Mouse (Mus musculus): ENCODE measurements around the gene Mb21d2. TPM values are rescaled to one million over a fixed set of nuclear protein-coding genes. Genes with fewer than 3 reads are reported as not detected.

Gene Mb21d2
- polyA plus RNA-seq, 1 experiment from 2014 or later: 1.3 TPM

DNA sequence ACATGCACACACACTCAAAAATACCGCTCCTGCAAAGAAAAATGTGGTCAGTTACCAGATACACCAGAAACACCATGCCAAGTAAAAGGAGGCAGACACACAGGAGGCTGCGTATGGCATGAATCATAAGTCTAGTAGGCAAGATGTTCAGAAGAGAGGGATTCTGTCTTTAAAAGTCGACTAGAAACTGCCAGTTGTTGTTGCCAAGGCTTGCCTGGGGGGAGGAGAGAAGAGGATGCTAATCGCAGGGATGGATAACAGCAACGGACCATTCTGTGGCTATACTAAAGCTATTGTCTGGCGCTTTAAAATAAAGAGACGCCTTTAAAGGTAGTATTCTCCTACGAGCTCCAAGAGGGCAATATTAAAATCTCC, 49.2 kb downstream of the Mb21d2 start:
- 57% methylated on average over 8 of the region's 8 CpGs for WGBS (ENCODE audit: insufficient replicate concordance)

GRCm38 (mm10) chr16:28879636-28880306, 49.7 kb downstream of the Mb21d2 start:
- no peak for ATAC-seq (ENCODE audit: low read depth)
- no peaks in the 10 kb centered on the region for H3K27me3 ChIP-seq
- peaks cover 22% of the 10 kb centered on the region; the same call in 1 of the 2 replicates for H3K4me1 ChIP-seq (replicated peaks)
- 64% methylated on average over 12 of the region's 12 CpGs for WGBS (ENCODE audit: insufficient replicate concordance)
- no peak overlapping the region for H3K27ac ChIP-seq
- H3K4me3 ChIP-seq (replicated peaks): no peak overlapping the region
- DNase-seq: no peak
- H3K9me3 ChIP-seq (replicated peaks): no peaks in the 10 kb centered on the region
- no peak overlapping the region for H3K9ac ChIP-seq
- H3K36me3 ChIP-seq: no peaks in the 10 kb centered on the region
- H3K4me2 ChIP-seq: no peak overlapping the region

More for the DNA sequence above, 49.2 kb downstream of the Mb21d2 start:
- Histone ChIP-seq H3K4me3 (replicated peaks) (no peak overlapping the region), H3K4me1 (replicated peaks) (peaks cover 22% of the 10 kb centered on the region; the same call in 1 of the 2 replicates), H3K4me2 (no peak overlapping the region), H3K36me3 (no peaks in the 10 kb centered on the region), H3K9me3 (replicated peaks) (no peaks in the 10 kb centered on the region), H3K9ac (no peak overlapping the region), H3K27ac (no peak overlapping the region), H3K27me3 (no peaks in the 10 kb centered on the region)
- DNase-seq (no peak), ATAC-seq (ENCODE audit: low read depth) (no peak)

DNA sequence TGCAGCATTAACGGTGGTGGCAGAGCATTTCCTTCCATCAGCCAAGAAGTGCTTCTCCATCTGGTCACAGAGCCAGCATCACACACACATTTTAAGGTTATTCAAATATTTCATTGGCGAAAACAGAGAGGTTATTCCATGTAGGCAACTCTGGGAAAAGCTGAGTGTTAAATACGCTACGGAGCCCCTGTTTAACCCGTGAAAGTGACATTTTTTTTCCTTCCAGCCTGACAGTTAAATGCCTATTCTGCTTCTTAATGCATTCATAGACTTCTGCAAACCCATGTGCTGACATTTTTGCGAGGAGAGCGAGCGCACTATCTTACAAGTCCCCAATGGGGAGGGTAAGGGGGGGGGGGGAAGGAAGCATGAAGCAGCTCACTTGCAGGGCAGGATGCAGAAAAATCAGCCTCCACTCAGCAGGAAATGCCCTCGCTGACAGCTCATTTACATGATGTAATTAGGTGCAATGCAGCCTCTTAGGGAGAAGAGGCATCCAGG, 52.3 kb downstream of the Mb21d2 start:
- Histone ChIP-seq H3K4me1 (replicated peaks) (peaks cover 16% of the 10 kb centered on the region; the same call in 1 of the 2 replicates), H3K4me2 (no peak overlapping the region), H3K36me3 (no peaks in the 10 kb centered on the region), H3K27ac (no peak overlapping the region), H3K9me3 (replicated peaks) (no peaks in the 10 kb centered on the region), H3K27me3 (no peaks in the 10 kb centered on the region), H3K9ac (no peak overlapping the region), H3K4me3 (replicated peaks) (no peak overlapping the region)
- ATAC-seq (ENCODE audit: low read depth): no peak
- no peak for DNase-seq
- WGBS (ENCODE audit: insufficient replicate concordance): 53% methylated on average over 9 of the region's 9 CpGs

GRCm38 (mm10) chr16:28873404-28873895, 56.0 kb downstream of the Mb21d2 start:
- 63% methylated on average over 8 of the region's 8 CpGs for WGBS (ENCODE audit: insufficient replicate concordance)
- H3K4me3 ChIP-seq (replicated peaks): no peak overlapping the region
- no peaks in the 10 kb centered on the region for H3K27me3 ChIP-seq
- no peak for DNase-seq
- no peaks in the 10 kb centered on the region for H3K4me1 ChIP-seq (replicated peaks)
- ATAC-seq (ENCODE audit: low read depth): no peak
- no peak overlapping the region for H3K9ac ChIP-seq
- no peaks in the 10 kb centered on the region for H3K36me3 ChIP-seq
- H3K9me3 ChIP-seq (replicated peaks): no peaks in the 10 kb centered on the region
- no peak overlapping the region for H3K4me2 ChIP-seq
- H3K27ac ChIP-seq: no peak overlapping the region

- no peak for DNase-seq
- Histone ChIP-seq H3K36me3 (no peaks in the 10 kb centered on the region), H3K4me1 (replicated peaks) (no peaks in the 10 kb centered on the region), H3K4me3 (replicated peaks) (no peak overlapping the region), H3K27me3 (no peaks in the 10 kb centered on the region), H3K9me3 (replicated peaks) (no peaks in the 10 kb centered on the region), H3K27ac (no peak overlapping the region), H3K4me2 (no peak overlapping the region), H3K9ac (no peak overlapping the region)
- WGBS (ENCODE audit: insufficient replicate concordance): 57% methylated on average over 9 of the region's 9 CpGs
- no peak for ATAC-seq (ENCODE audit: low read depth)
These were observed 58.6 kb downstream of the Mb21d2 start for GRCm38 (mm10) chr16:28870860-28871259.

- Histone ChIP-seq H3K27ac (no peak overlapping the region), H3K4me2 (no peak overlapping the region), H3K36me3 (no peaks in the 10 kb centered on the region), H3K9ac (no peak overlapping the region), H3K9me3 (replicated peaks) (no peaks in the 10 kb centered on the region), H3K27me3 (no peaks in the 10 kb centered on the region), H3K4me1 (replicated peaks) (no peaks in the 10 kb centered on the region), H3K4me3 (replicated peaks) (no peak overlapping the region)
- WGBS (ENCODE audit: insufficient replicate concordance): 63% methylated on average over 5 of the region's 5 CpGs
- DNase-seq (no peak), ATAC-seq (ENCODE audit: low read depth) (no peak)
These were observed 59.0 kb downstream of the Mb21d2 start for GRCm38 (mm10) chr16:28870456-28870855.

DNA sequence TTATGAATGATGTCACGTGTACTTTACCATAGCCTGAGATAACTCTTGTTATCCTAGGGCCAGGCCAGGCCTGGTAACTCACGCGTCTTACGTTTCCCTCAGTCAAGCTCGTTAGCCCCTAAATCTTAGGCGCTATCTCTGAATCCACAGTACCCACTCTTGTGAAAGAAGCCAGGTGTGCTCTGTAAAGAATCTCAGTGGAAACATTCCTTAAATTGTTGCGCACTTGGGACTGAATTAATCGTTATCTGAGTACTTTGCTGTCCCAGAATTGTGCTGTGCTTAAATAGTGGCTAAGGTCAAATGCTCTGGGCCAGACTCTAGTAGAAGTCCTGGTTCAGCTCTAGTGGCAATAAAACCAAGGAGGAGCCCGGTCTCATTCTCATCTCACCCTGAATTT, 60.6 kb downstream of the Mb21d2 start:
- H3K4me3 ChIP-seq (replicated peaks): no peak overlapping the region
- no peak overlapping the region for H3K4me2 ChIP-seq
- no peaks in the 10 kb centered on the region for H3K27me3 ChIP-seq
- no peaks in the 10 kb centered on the region for H3K4me1 ChIP-seq (replicated peaks)
- WGBS (ENCODE audit: insufficient replicate concordance): 75% methylated on average over 9 of the region's 9 CpGs
- no peaks in the 10 kb centered on the region for H3K9me3 ChIP-seq (replicated peaks)
- H3K27ac ChIP-seq: no peak overlapping the region
- no peak for ATAC-seq (ENCODE audit: low read depth)
- DNase-seq: no peak
- no peak overlapping the region for H3K9ac ChIP-seq
- no peaks in the 10 kb centered on the region for H3K36me3 ChIP-seq

DNA sequence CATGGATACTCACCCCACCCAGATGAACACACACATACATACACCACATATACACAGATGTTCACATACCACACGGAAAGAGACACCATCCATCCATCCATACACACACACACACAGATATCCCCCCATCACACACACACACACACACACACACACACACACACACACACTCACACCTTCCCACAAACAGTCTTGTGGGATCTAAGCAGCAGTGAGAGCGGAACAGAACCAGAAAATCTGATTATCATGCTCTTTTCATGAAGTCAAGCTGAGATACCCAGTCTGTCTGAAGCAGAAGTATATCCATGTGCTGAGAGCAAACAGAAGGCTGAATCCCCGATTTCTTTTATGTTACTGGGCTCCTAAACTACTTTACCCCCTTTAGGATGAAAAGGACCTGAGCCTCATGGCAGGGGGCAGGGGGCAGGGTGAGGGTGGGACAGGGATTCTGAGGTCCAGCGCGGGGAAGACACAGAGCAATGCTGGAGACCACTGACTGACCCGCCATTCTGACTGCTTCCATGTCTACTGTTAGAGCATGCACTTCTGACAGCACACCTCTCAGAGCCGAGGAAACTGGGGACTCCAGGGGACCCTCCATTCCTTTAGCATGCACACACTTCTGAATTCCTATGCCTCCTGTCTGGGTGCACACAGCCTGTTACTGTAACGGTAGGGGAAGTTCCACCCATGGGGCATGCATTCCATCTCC, 62.7 kb downstream of the Mb21d2 start:
- no peaks in the 10 kb centered on the region for H3K27me3 ChIP-seq
- H3K4me1 ChIP-seq (replicated peaks): no peaks in the 10 kb centered on the region
- H3K9ac ChIP-seq: no peak overlapping the region
- no peak overlapping the region for H3K4me3 ChIP-seq (replicated peaks)
- ATAC-seq (ENCODE audit: low read depth) (no peak), DNase-seq (no peak)
- H3K27ac ChIP-seq: no peak overlapping the region
- 52% methylated on average over 8 of the region's 8 CpGs for WGBS (ENCODE audit: insufficient replicate concordance)
- H3K9me3 ChIP-seq (replicated peaks): no peaks in the 10 kb centered on the region
- no peak overlapping the region for H3K4me2 ChIP-seq
- no peaks in the 10 kb centered on the region for H3K36me3 ChIP-seq

DNA sequence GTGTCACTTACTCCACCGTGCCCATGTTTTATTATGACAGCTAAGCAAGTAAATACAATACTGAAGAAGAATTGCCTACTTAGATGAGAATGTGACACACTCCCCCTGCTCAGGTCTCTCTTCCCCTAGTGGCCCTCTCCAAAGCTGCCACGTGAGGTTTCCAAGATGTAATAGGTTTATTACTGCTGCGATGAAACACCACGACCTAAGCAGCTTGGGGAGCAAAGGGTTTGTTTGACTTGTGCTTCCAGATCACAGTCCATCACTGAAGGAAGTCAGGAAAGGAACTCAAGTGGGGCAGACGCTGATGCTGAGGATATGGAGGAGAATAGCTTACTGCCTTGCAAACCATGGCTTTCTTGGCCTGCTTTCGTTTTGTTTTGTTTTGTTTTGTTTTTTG, 65.9 kb downstream of the Mb21d2 start:
- ATAC-seq (ENCODE audit: low read depth): no peak
- H3K9me3 ChIP-seq (replicated peaks): no peaks in the 10 kb centered on the region

DNA sequence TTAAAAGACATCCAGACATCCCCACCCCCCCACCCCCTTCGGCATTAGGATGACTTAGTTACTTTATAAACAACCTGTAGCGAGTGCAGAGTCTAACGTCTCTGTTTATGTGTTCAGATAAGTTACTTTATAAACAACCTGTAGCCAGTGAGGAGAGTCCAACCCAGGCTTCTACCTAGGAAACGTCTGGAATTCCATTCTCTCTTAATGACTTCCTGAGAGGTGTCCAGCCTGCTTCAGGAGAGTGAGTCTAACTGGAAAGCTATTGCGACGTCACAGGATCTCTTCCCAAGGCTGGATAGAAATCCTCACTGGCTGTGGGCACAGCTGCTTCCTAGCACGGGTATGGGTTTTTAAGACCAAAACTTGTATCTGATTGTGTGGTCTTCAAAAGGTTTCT, 67.4 kb downstream of the Mb21d2 start:
- DNase-seq: no peak
- no peak overlapping the region for H3K9ac ChIP-seq
- no peak for ATAC-seq (ENCODE audit: low read depth)
- no peak overlapping the region for H3K27ac ChIP-seq
- H3K27me3 ChIP-seq: no peaks in the 10 kb centered on the region
- H3K9me3 ChIP-seq (replicated peaks): no peaks in the 10 kb centered on the region
- no peaks in the 10 kb centered on the region for H3K4me1 ChIP-seq (replicated peaks)
- 39% methylated on average over 7 of the region's 7 CpGs for WGBS (ENCODE audit: insufficient replicate concordance)
- no peak overlapping the region for H3K4me3 ChIP-seq (replicated peaks)
- H3K36me3 ChIP-seq: no peaks in the 10 kb centered on the region
- H3K4me2 ChIP-seq: no peak overlapping the region

More for the DNA sequence above, 65.9 kb downstream of the Mb21d2 start:
- Histone ChIP-seq H3K4me2 (no peak overlapping the region), H3K36me3 (no peaks in the 10 kb centered on the region), H3K9ac (no peak overlapping the region), H3K27ac (no peak overlapping the region), H3K27me3 (no peaks in the 10 kb centered on the region), H3K4me3 (replicated peaks) (no peak overlapping the region), H3K4me1 (replicated peaks) (no peaks in the 10 kb centered on the region)
- no peak for DNase-seq
- WGBS (ENCODE audit: insufficient replicate concordance): 60% methylated on average over 6 of the region's 6 CpGs

DNA sequence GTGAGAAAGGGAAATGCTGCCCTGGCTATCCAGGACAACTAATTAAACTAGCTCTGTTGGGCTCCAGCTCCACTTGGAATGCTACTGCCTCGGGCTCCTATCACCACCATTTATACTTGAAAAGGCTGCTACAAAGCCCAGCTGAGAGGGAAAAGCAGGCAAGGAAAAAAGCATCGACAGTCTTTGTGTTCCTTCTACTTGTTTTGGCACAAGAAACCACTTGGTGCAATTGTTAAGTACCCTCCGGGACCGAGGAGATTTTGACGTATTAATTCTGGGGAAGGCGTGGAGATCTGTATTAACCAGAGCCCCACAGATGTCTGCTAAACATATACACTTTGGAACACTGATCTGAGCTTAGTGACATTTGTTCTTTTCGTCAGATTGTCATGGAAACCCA, 69.8 kb downstream of the Mb21d2 start:
- Histone ChIP-seq H3K27ac (no peak overlapping the region), H3K4me1 (replicated peaks) (no peaks in the 10 kb centered on the region), H3K36me3 (no peaks in the 10 kb centered on the region), H3K4me3 (replicated peaks) (no peak overlapping the region), H3K27me3 (no peaks in the 10 kb centered on the region), H3K9me3 (replicated peaks) (no peaks in the 10 kb centered on the region), H3K9ac (no peak overlapping the region), H3K4me2 (no peak overlapping the region)
- ATAC-seq (ENCODE audit: low read depth) (no peak), DNase-seq (no peak)
- 60% methylated on average over 7 of the region's 7 CpGs for WGBS (ENCODE audit: insufficient replicate concordance)

GRCm38 (mm10) chr16:28859009-28859288, 70.5 kb downstream of the Mb21d2 start:
- Histone ChIP-seq H3K27ac (no peak overlapping the region), H3K9ac (no peak overlapping the region), H3K4me1 (replicated peaks) (no peaks in the 10 kb centered on the region), H3K27me3 (no peaks in the 10 kb centered on the region), H3K9me3 (replicated peaks) (no peaks in the 10 kb centered on the region), H3K36me3 (no peaks in the 10 kb centered on the region), H3K4me2 (no peak overlapping the region), H3K4me3 (replicated peaks) (no peak overlapping the region)
- DNase-seq: no peak
- WGBS (ENCODE audit: insufficient replicate concordance): 69% methylated on average over 7 of the region's 7 CpGs
- ATAC-seq (ENCODE audit: low read depth): no peak
